Mouse (Mus musculus): Measurements from ENCODE around the gene Lgr4. TPM values are rescaled to one million over a fixed set of nuclear protein-coding genes. Genes with fewer than 3 reads are reported as not detected.

Lgr4 gene
- total and polyA plus RNA-seq, 3 experiments, result 0.98 to 12.1 (median 7.1) TPM

- Histone ChIP-seq H3K4me1 (ENCODE audit: insufficient read depth, low read depth, low read length) (peaks cover 3% of the 10 kb centered on the region; the same call in 1 of the 2 replicates), H3K9me3 (replicated peaks) (no peaks in the 10 kb centered on the region), H3K36me3 (replicated peaks) (no peaks in the 10 kb centered on the region), H3K27me3 (ENCODE audit: insufficient read depth, low read length) (no peaks in the 10 kb centered on the region), H3K4me3 (ENCODE audit: low read depth, low read length) (no peak overlapping the region)
- DNase-seq (ENCODE audit: low spot score), result no peak
- TF ChIP-seq TAL1 (conservative IDR thresholded peaks at IDR 0.05; ENCODE audit: low read depth, low read length) (no peak), POLR2AphosphoS5 (IDR thresholded peaks at IDR 0.05; ENCODE audit: insufficient replicate concordance, low read depth, low read length) (no peak), CTCF (IDR thresholded peaks at IDR 0.05; ENCODE audit: low read depth, low read length) (no peak), GATA1 (IDR thresholded peaks at IDR 0.05; ENCODE audit: borderline replicate concordance, low read length) (no peak), GATA2 (IDR thresholded peaks at IDR 0.05; ENCODE audit: borderline replicate concordance, low read depth, low read length) (no peak)
- ATAC-seq (ENCODE audit: extremely low read depth, insufficient number of reproducible peaks, low FRiP score, poor library complexity, severe bottlenecking), result no peak
Observed at GRCm38 (mm10) chr2:109935754-109936409, 18.4 kb downstream of the Lgr4 start.

DNA sequence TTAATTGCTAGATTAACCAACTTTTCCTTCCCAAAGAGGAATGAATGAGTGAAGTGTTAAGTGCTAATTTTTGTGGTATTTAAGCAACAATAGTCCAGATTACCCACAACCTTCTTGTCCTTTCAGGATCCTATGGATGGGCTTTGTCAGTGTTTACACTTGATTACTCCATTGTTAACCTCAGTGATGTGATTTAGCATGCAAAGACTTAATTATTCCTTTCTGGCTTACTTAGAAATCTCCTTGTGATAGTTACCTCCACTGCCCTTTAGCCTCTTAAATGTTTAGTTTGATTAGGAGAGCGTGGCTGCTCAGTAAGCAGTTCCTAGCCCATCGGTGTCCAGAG lies 18.9 kb downstream of the Lgr4 start:
- Histone ChIP-seq H3K27me3 (ENCODE audit: insufficient read depth, low read length) (no peaks in the 10 kb centered on the region), H3K9me3 (replicated peaks) (no peaks in the 10 kb centered on the region), H3K4me3 (ENCODE audit: low read depth, low read length) (no peak overlapping the region), H3K36me3 (replicated peaks) (no peaks in the 10 kb centered on the region), H3K4me1 (ENCODE audit: insufficient read depth, low read depth, low read length) (peaks cover 3% of the 10 kb centered on the region; the same call in 1 of the 2 replicates)
- DNase-seq (ENCODE audit: low spot score) (no peak), ATAC-seq (ENCODE audit: extremely low read depth, insufficient number of reproducible peaks, low FRiP score, poor library complexity, severe bottlenecking) (no peak)
- no peak for TF ChIP-seq CTCF (IDR thresholded peaks at IDR 0.05; ENCODE audit: low read depth, low read length)
- no peak for TF ChIP-seq GATA2 (IDR thresholded peaks at IDR 0.05; ENCODE audit: borderline replicate concordance, low read depth, low read length)
- no peak for TF ChIP-seq POLR2AphosphoS5 (IDR thresholded peaks at IDR 0.05; ENCODE audit: insufficient replicate concordance, low read depth, low read length)
- TF ChIP-seq GATA1 (IDR thresholded peaks at IDR 0.05; ENCODE audit: borderline replicate concordance, low read length), result no peak
- TF ChIP-seq TAL1 (conservative IDR thresholded peaks at IDR 0.05; ENCODE audit: low read depth, low read length), result no peak

GRCm38 (mm10) chr2:109941973-109942444 lies 24.6 kb downstream of the Lgr4 start:
- H3K4me1 ChIP-seq (ENCODE audit: insufficient read depth, low read depth, low read length), result peaks cover 8% of the 10 kb centered on the region
- no peaks in the 10 kb centered on the region for H3K9me3 ChIP-seq (replicated peaks)
- no peak overlapping the region for H3K4me3 ChIP-seq (ENCODE audit: low read depth, low read length)
- ATAC-seq (ENCODE audit: extremely low read depth, insufficient number of reproducible peaks, low FRiP score, poor library complexity, severe bottlenecking) (no peak), DNase-seq (ENCODE audit: low spot score) (no peak)
- TF ChIP-seq GATA1 (IDR thresholded peaks at IDR 0.05; ENCODE audit: borderline replicate concordance, low read length) (no peak), GATA2 (IDR thresholded peaks at IDR 0.05; ENCODE audit: borderline replicate concordance, low read depth, low read length) (no peak), CTCF (IDR thresholded peaks at IDR 0.05; ENCODE audit: low read depth, low read length) (no peak), TAL1 (conservative IDR thresholded peaks at IDR 0.05; ENCODE audit: low read depth, low read length) (no peak), POLR2AphosphoS5 (IDR thresholded peaks at IDR 0.05; ENCODE audit: insufficient replicate concordance, low read depth, low read length) (no peak)
- no peaks in the 10 kb centered on the region for H3K27me3 ChIP-seq (ENCODE audit: insufficient read depth, low read length)
- no peaks in the 10 kb centered on the region for H3K36me3 ChIP-seq (replicated peaks)

- Histone ChIP-seq H3K27me3 (ENCODE audit: insufficient read depth, low read length) (no peaks in the 10 kb centered on the region), H3K4me1 (ENCODE audit: insufficient read depth, low read depth, low read length) (peaks cover 8% of the 10 kb centered on the region), H3K36me3 (replicated peaks) (no peaks in the 10 kb centered on the region), H3K9me3 (replicated peaks) (no peaks in the 10 kb centered on the region), H3K4me3 (ENCODE audit: low read depth, low read length) (no peak overlapping the region)
- DNase-seq (ENCODE audit: low spot score), result no peak
- TF ChIP-seq GATA2 (IDR thresholded peaks at IDR 0.05; ENCODE audit: borderline replicate concordance, low read depth, low read length) (no peak), TAL1 (conservative IDR thresholded peaks at IDR 0.05; ENCODE audit: low read depth, low read length) (no peak), GATA1 (IDR thresholded peaks at IDR 0.05; ENCODE audit: borderline replicate concordance, low read length) (no peak), POLR2AphosphoS5 (IDR thresholded peaks at IDR 0.05; ENCODE audit: insufficient replicate concordance, low read depth, low read length) (no peak), CTCF (IDR thresholded peaks at IDR 0.05; ENCODE audit: low read depth, low read length) (no peak)
- no peak for ATAC-seq (ENCODE audit: extremely low read depth, insufficient number of reproducible peaks, low FRiP score, poor library complexity, severe bottlenecking)
Observed at GRCm38 (mm10) chr2:109942810-109943570, 25.5 kb downstream of the Lgr4 start.

DNA sequence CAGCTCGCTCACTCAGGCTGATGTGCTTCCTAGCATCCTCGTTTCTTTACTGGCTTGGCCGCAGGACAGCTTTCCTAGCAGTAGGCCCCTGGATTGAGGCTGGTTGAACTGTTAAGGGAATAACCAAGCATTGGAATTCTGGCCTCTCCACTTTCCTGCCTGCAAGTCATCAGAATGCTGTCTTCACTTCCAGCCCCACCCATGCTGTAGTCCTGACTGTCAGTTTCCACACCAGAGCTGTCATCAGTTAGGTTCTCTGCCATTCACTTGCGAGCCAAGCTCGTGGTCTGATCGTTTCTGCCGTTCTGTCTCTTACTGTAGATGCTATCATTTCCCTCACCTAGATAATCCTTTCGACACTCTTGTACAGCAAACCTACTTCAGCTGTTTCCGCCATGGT lies 27.5 kb downstream of the Lgr4 start:
- ATAC-seq (ENCODE audit: extremely low read depth, insufficient number of reproducible peaks, low FRiP score, poor library complexity, severe bottlenecking) (no peak), DNase-seq (ENCODE audit: low spot score) (no peak)
- Histone ChIP-seq H3K36me3 (replicated peaks) (no peaks in the 10 kb centered on the region), H3K9me3 (replicated peaks) (no peaks in the 10 kb centered on the region), H3K27me3 (ENCODE audit: insufficient read depth, low read length) (no peaks in the 10 kb centered on the region), H3K4me1 (ENCODE audit: insufficient read depth, low read depth, low read length) (peaks cover 8% of the 10 kb centered on the region), H3K4me3 (ENCODE audit: low read depth, low read length) (no peak overlapping the region)
- TF ChIP-seq GATA1 (IDR thresholded peaks at IDR 0.05; ENCODE audit: borderline replicate concordance, low read length) (no peak), POLR2AphosphoS5 (IDR thresholded peaks at IDR 0.05; ENCODE audit: insufficient replicate concordance, low read depth, low read length) (no peak), GATA2 (IDR thresholded peaks at IDR 0.05; ENCODE audit: borderline replicate concordance, low read depth, low read length) (no peak), CTCF (IDR thresholded peaks at IDR 0.05; ENCODE audit: low read depth, low read length) (no peak), TAL1 (conservative IDR thresholded peaks at IDR 0.05; ENCODE audit: low read depth, low read length) (no peak)

- no peaks in the 10 kb centered on the region for H3K36me3 ChIP-seq (replicated peaks)
- no peak for ATAC-seq (ENCODE audit: extremely low read depth, insufficient number of reproducible peaks, low FRiP score, poor library complexity, severe bottlenecking)
- no peak for TF ChIP-seq CTCF (IDR thresholded peaks at IDR 0.05; ENCODE audit: low read depth, low read length)
- TF ChIP-seq TAL1 (conservative IDR thresholded peaks at IDR 0.05; ENCODE audit: low read depth, low read length), result no peak
- no peak for TF ChIP-seq GATA2 (IDR thresholded peaks at IDR 0.05; ENCODE audit: borderline replicate concordance, low read depth, low read length)
- TF ChIP-seq POLR2AphosphoS5 (IDR thresholded peaks at IDR 0.05; ENCODE audit: insufficient replicate concordance, low read depth, low read length), result no peak
- TF ChIP-seq GATA1 (IDR thresholded peaks at IDR 0.05; ENCODE audit: borderline replicate concordance, low read length), result no peak
Observed at GRCm38 (mm10) chr2:109945532-109945931, 28.1 kb downstream of the Lgr4 start.

More at GRCm38 (mm10) chr2:109945532-109945931, 28.1 kb downstream of the Lgr4 start:
- no peaks in the 10 kb centered on the region for H3K9me3 ChIP-seq (replicated peaks)
- H3K27me3 ChIP-seq (ENCODE audit: insufficient read depth, low read length), result no peaks in the 10 kb centered on the region
- no peak overlapping the region for H3K4me3 ChIP-seq (ENCODE audit: low read depth, low read length)
- peaks cover 8% of the 10 kb centered on the region for H3K4me1 ChIP-seq (ENCODE audit: insufficient read depth, low read depth, low read length)
- DNase-seq (ENCODE audit: low spot score), result no peak
